Mouse (Mus musculus) limb, embryonic 11.5 days (tissue): ENCODE results near the gene Tspan31. TPM values are rescaled to one million over a fixed set of nuclear protein-coding genes. Genes with fewer than 3 reads are reported as not detected.
A peak's percentile ranks its signal among the peaks of the same experiment; 100 is the strongest.

ENCODE experiments used
- ATAC-seq: fragments of 200-750 bp; cut with Nextera tagmentation; 2 replicates; pipeline ENCODE4 v1.8.0; 2017; ENCODE audit warnings: low read depth; ENCODE audit not compliant: insufficient number of reproducible peaks, low FRiP score, low TSS enrichment
- DNase-seq: peaks from one replicate; pipeline ENCODE4 v3.0.0-alpha.2; 2015; ENCODE audit warnings: low spot score
- H3K27ac ChIP-seq: fragments of 300-500 bp; sonication (generic); replicated peaks from 2 replicates; pipeline ENCODE4 v1.5.1; 2014; ENCODE audit warnings: low read depth, mild to moderate bottlenecking, low read length
- H3K27me3 ChIP-seq: fragments of 300-500 bp; sonication (generic); 2 replicates; pipeline ENCODE4 v1.6.1; 2014; ENCODE audit warnings: mild to moderate bottlenecking, low read length, mixed read lengths; ENCODE audit not compliant: control insufficient read depth, insufficient read depth
- H3K36me3 ChIP-seq: fragments of 300-500 bp; sonication (generic); 2 replicates; pipeline ENCODE4 v1.6.1; 2014; ENCODE audit warnings: mild to moderate bottlenecking, low read length, moderate library complexity, mixed read lengths; ENCODE audit not compliant: control insufficient read depth, insufficient read depth
- H3K4me1 ChIP-seq: fragments of 300-500 bp; sonication (generic); 2 replicates; pipeline ENCODE4 v1.6.1; 2014; ENCODE audit warnings: low read length, mixed read lengths; ENCODE audit not compliant: control insufficient read depth, insufficient read depth
- H3K4me2 ChIP-seq: fragments of 300-500 bp; sonication (generic); 2 replicates; pipeline ENCODE4 v1.6.1; 2014; ENCODE audit warnings: low read depth, mild to moderate bottlenecking, moderate library complexity; ENCODE audit not compliant: severe bottlenecking
- H3K4me3 ChIP-seq: fragments of 300-500 bp; sonication (generic); 2 replicates; pipeline ENCODE4 v1.5.1; 2014; ENCODE audit warnings: low read depth, low read length
- H3K9ac ChIP-seq: fragments of 300-500 bp; sonication (generic); 2 replicates; pipeline ENCODE4 v1.6.1; 2014; ENCODE audit warnings: mild to moderate bottlenecking, low read length
- H3K9me3 ChIP-seq: fragments of 300-500 bp; sonication (generic); 2 replicates; pipeline ENCODE4 v1.6.1; 2016; ENCODE audit warnings: low read length; ENCODE audit not compliant: control insufficient read depth
- WGBS: fragments of 180-500 bp; shearing (Covaris S2); extraction: QIAGEN DNeasy Blood & Tissue Kit; methylation state at CpG from one replicate; pipeline ENCODE4 v1.1.7; 2014; 5-methylcytosine and 5-hydroxymethylcytosine counted together
- polyA plus RNA-seq: library from polyadenylated mRNA; unstranded; fragments of >200 nt; fragmentation: Nextera tagmentation; extraction: Ambion mirVana; gene quantifications from 2 replicates; pipeline ENCODE4 v1.2.1, GENCODE M21; 2014

Gene Tspan31
- polyA plus RNA-seq, 1 experiment from 2014 or later = 123 TPM

DNA sequence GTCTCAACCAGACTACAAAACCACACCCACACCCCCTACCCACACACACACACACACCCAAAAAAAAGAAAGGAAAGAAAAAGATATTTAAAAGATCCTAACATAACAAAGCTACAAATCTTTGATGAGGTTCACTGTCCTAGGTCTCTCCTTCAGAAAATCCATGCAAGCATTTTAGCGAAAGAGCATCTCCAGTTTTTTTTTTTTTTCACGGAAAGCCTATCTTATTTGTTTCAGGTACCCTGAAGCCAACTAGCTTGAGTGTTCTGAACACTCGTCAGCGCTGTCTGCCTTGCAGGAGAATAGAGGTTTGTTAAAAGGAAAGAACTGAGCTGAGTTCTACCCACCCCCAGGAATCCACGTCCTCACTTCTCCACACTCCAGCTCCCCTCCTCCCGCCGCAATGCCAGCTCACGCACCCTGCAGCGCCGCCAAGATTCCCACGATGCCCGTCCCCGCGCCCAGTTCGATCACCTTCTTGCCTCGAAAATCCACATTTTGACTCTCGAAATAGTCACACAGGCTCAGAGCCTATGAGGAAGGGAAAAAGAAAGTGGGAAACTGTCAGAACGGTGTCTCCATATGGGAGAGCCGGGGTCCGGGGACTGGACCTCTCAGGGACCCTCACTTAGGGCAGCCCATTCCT lies 29.4 kb downstream of the Tspan31 start:
- Histone ChIP-seq H3K4me2 (peak overlapping the region; percentile 98), H3K9me3 (no peaks in the 10 kb centered on the region), H3K36me3 (no peaks in the 10 kb centered on the region), H3K4me1 (0 out of 2 replicates have a peak, but pooled peaks cover 4% of the 10 kb centered on the region), H3K4me3 (peak overlapping the region; percentile 90), H3K27me3 (no peaks in the 10 kb centered on the region; the same call in 1 of the 2 replicates), H3K27ac (no peak overlapping the region), H3K9ac (peak overlapping the region; percentile 63)
- ATAC-seq (no peak; the same call in 1 of the 2 replicates), DNase-seq (no peak)
- WGBS = 2% methylated on average over 20 of the region's 20 CpGs

DNA sequence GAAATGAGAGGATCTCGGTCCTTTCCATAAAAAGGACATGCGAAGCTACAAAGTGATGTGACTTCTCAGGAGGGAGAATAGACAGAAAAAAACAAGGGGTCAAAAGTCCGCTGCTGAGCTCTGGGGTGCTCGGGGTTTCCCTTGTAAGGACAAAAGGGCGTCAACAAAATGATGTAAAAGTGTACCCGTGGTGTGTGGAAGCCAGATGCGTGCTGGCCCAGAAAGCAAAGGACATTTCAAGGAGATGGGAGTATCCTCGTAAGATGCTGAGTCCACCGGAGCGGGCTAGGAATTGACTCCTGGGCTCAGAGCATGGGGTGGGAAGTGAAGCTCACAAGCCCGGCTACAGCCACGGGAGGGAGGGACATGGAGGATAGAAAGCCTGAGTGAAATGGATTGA lies 32.4 kb downstream of the Tspan31 start:
- Histone ChIP-seq H3K4me3 (no peak overlapping the region), H3K9me3 (no peaks in the 10 kb centered on the region), H3K36me3 (no peaks in the 10 kb centered on the region), H3K9ac (no peak overlapping the region), H3K27ac (no peak overlapping the region), H3K4me2 (no peak overlapping the region), H3K4me1 (0 out of 2 replicates have a peak, but pooled peaks cover 4% of the 10 kb centered on the region), H3K27me3 (no peaks in the 10 kb centered on the region; the same call in 1 of the 2 replicates)
- DNase-seq = no peak
- ATAC-seq = no peak
- WGBS = 75% methylated on average over 12 of the region's 12 CpGs

DNA sequence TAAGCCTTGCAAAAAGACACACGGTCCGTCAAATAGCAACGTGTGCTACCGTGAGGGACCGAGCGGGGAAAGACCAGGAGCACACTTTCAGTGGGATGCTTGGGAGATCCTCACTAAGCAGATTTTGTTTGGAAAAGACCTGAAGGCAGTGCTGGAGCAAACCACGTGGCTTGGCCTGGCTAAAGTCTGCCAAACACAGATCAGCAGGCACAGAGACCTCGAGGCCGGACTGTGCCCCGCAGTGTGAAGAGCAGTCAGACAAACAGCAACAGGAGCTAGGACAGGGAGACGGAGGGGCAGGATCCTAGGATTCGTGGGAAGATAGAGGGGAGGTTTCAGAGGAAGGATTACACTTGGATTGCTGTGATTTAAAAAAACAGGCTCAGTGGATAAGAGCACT lies 33.8 kb downstream of the Tspan31 start:
- DNase-seq (no peak), ATAC-seq (no peak)
- H3K4me3 ChIP-seq = no peak overlapping the region
- no peak overlapping the region for H3K9ac ChIP-seq
- H3K9me3 ChIP-seq = no peaks in the 10 kb centered on the region
- no peaks in the 10 kb centered on the region; the same call in 1 of the 2 replicates for H3K27me3 ChIP-seq
- H3K4me2 ChIP-seq = no peak overlapping the region
- 84% methylated on average over 12 of the region's 12 CpGs for WGBS
- no peaks in the 10 kb centered on the region for H3K4me1 ChIP-seq
- no peak overlapping the region for H3K27ac ChIP-seq
- H3K36me3 ChIP-seq = no peaks in the 10 kb centered on the region

DNA sequence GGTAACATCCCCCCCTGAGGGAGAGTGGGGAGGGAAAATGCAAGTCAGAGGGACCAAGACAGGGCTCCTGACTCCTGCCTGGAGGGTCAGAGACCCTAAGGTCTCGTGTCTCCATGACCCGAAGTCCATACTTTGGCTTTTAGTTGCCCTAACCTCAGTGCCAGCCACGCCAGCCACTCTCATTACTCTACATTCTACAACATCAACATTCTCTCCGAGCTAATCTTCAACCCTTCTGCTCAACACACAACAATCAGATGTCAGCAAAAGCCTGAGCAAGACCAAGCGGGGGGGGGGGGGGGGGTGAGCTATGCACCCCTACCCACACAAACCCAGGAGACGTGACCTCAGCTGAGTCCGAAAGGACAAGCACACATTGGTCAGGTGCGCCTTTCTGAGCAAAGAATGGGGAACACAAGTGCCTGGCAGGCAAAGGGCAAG lies 36.7 kb downstream of the Tspan31 start:
- Histone ChIP-seq H3K27me3 (no peaks in the 10 kb centered on the region), H3K4me1 (no peaks in the 10 kb centered on the region), H3K27ac (no peak overlapping the region), H3K36me3 (peaks cover 4% of the 10 kb centered on the region), H3K4me2 (no peak overlapping the region), H3K9ac (no peak overlapping the region), H3K9me3 (no peaks in the 10 kb centered on the region), H3K4me3 (no peak overlapping the region)
- ATAC-seq = no peak
- no peak for DNase-seq
- WGBS = 84% methylated on average over 8 of the region's 8 CpGs

DNA sequence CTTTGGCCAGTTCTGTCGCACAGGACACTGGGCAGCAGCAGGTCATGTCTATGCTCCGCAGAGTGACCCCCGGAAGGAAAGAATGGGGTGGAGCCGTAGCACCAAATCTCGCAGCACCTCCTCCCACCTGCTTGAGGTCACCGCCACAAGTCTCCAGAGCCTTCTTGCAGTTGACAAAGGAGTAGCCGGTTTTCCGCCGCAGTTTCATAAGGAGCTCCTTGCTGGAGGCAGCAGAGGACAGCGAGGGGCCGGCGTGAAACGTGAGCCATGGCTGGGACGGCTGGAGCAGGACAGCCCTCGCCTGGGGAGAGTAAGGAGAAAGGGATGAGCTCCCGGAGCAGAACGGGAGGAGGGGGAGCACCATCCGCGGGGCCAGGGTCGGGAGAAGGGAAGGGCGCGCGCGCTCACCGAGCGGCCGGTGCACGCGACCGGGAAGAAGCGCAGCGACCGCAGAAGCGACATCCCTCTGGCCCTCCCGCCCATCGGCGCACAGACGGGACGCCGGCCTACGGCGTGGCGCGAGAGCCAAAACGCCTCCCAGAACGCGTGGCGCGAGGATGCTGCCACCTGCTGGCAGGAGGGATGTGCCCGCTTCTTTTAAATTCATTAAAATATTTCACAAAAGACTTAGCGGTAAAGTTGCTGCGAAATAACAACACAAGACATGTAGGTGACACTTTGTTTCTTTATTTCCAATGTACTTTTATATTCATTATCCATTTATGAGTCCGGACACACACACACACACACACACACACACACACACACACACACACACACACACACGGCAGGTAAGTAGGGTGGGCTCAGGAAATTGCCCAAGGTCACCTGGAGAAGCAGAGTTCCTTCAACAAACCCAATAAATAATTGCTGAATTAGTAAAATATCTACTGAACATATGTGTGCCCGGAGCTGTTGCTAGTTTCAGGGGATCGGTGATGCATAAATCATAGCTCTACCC lies 39.4 kb downstream of the Tspan31 start, which contains the start of gene Tsfm:
Gene Tsfm (minus strand): TSS at position 505 of the 961 bp plus-strand sequence.
- Histone ChIP-seq H3K4me1 (no peaks in the 10 kb centered on the region), H3K4me2 (peak within 1 kb of the TSS; percentile 69), H3K9ac (peak within 1 kb of the TSS; percentile 90), H3K27ac (peak within 1 kb of the TSS; percentile 56; the same call in 1 of the 2 replicates), H3K27me3 (no peaks in the 10 kb centered on the region), H3K9me3 (no peaks in the 10 kb centered on the region), H3K4me3 (peak within 1 kb of the TSS; percentile 87), H3K36me3 (peaks cover 15% of the 10 kb centered on the region)
- 6% methylated on average over 56 of the region's 56 CpGs for WGBS
- peak; percentile 80 for ATAC-seq
- DNase-seq = peak; percentile 94

DNA sequence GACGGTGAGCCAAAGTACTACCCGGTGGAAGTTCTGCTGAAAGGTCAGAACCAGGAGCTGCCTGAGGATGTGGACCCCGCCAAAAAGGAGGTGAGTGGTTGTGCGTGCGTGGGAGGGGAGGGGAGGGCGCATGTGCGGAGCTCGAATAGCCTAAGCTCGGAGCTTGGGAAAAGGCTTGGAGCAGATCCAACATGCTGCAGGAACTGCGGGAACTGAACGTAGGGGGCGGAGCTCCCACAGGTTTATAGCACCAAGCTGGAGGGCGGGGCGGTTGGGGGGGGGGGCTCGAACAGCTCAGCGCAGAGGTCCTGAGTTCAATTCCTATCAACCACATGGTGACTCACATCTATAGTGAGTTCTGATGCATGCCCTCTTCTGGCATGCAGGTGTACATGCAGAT lies 51.6 kb downstream of the Tspan31 start:
- Histone ChIP-seq H3K9ac (no peak overlapping the region), H3K27ac (no peak overlapping the region), H3K4me2 (no peak overlapping the region), H3K36me3 (peaks cover 4% of the 10 kb centered on the region; the same call in 1 of the 2 replicates), H3K27me3 (no peaks in the 10 kb centered on the region), H3K9me3 (no peaks in the 10 kb centered on the region), H3K4me3 (no peak overlapping the region), H3K4me1 (0 out of 2 replicates have a peak, but pooled peaks cover 4% of the 10 kb centered on the region)
- WGBS = 72% methylated on average over 16 of the region's 16 CpGs
- ATAC-seq (no peak), DNase-seq (no peak)

Other genes with a start within 250 kb of the Tspan31 start
- 20.8 and 21.9 TPM in 2 replicates for gene Atp23, start 168.9 kb downstream of the Tspan31 start, polyA plus RNA-seq
- 77.3 and 84.9 TPM in 2 replicates for gene Ctdsp2, start 91.5 kb downstream of the Tspan31 start, polyA plus RNA-seq
- gene Avil, start 69.6 kb downstream of the Tspan31 start, polyA plus RNA-seq = 0.07 and 0.16 TPM in 2 replicates
- gene Tsfm, start 39.4 kb downstream of the Tspan31 start, polyA plus RNA-seq = 87.4 and 91.8 TPM in 2 replicates
- gene Mettl1, start 28.9 kb downstream of the Tspan31 start, polyA plus RNA-seq = 47.6 and 50.4 TPM in 2 replicates
- 0.19 and 0.31 TPM in 2 replicates for gene Eef1akmt3, start 28.8 kb downstream of the Tspan31 start, polyA plus RNA-seq
- not detected in 2 replicates for gene Cyp27b1, start 22.0 kb downstream of the Tspan31 start, polyA plus RNA-seq
- 1.2 and 1.6 TPM in 2 replicates for gene March9, start 10.1 kb downstream of the Tspan31 start, polyA plus RNA-seq
- gene Cdk4, start 6.7 kb downstream of the Tspan31 start, polyA plus RNA-seq = 2,988 and 3,194 TPM in 2 replicates
- gene Agap2, start 5.0 kb upstream of the Tspan31 start, polyA plus RNA-seq = 0.05 and 0.06 TPM in 2 replicates
- 29.5 and 32.7 TPM in 2 replicates for gene Os9, start 50.9 kb upstream of the Tspan31 start, polyA plus RNA-seq
- gene B4galnt1, start 95.0 kb upstream of the Tspan31 start, polyA plus RNA-seq = 3.4 TPM in 2 replicates
- 2.7 and 4.1 TPM in 2 replicates for gene Slc26a10, start 110.4 kb upstream of the Tspan31 start, polyA plus RNA-seq
- 37.2 and 40.3 TPM in 2 replicates for gene Arhgef25, start 119.8 kb upstream of the Tspan31 start, polyA plus RNA-seq
- 138 TPM in 2 replicates for gene Dtx3, start 125.5 kb upstream of the Tspan31 start, polyA plus RNA-seq
- gene Pip4k2c, start 141.3 kb upstream of the Tspan31 start, polyA plus RNA-seq = 17.8 and 20.3 TPM in 2 replicates
- 2.1 and 3.8 TPM in 2 replicates for gene Kif5a, start 193.1 kb upstream of the Tspan31 start, polyA plus RNA-seq
- gene Dctn2, start 196.1 kb upstream of the Tspan31 start, polyA plus RNA-seq = 160 and 170 TPM in 2 replicates
- gene Mbd6, start 218.8 kb upstream of the Tspan31 start, polyA plus RNA-seq = 17.0 and 17.2 TPM in 2 replicates
- 167 and 170 TPM in 2 replicates for gene Mars, start 241.5 kb upstream of the Tspan31 start, polyA plus RNA-seq